Mouse (Mus musculus): ENCODE results near the gene Elavl3.
"Not testable (repeated sequence)": the region's sequence is repeated elsewhere in the genome, so short reads cannot be mapped to it uniquely, and the experiment has no call there.

The Elavl3 gene

DNA sequence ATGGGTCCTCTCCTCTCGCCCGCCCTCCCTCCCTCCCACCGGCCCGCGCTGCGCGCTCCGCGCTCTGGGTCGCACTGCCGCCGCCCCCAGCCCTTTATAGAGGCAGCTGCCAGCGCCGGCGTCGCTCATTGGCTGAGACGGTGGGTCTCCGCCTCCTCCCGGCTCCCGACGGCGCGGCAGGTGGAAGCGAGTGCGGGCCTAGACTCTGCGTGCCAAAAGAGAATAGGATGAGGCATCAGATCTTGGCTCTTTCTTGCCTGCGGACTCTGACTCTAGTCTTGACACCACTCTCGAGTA is at the start of gene Elavl3:
Elavl3 (minus strand) TSS at position 66 of the 297 bp plus-strand sequence.
- DNase-seq (ENCODE audit: low read depth, low spot score): no peak

DNA sequence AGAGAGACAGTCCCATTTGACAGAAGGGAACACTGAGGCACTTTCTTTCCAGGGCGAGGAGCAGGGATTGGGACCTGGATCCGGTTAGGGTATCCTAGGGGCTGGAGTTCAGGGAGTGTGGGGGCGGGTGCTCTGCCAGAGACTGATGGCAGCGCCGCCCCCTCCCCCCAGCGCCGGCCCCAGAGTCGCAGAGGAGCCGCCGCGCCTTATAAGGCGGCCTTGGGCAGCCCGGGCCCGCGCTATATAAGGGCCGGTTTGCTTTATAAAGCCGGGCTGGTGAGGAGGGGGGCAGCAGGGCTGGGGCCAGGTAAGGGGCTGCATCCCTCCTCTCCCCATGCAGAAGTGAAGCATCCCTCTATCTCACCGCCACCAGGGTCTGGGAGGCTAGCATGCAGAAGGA is 48.1 kb upstream of the Elavl3 start:
- no peak for DNase-seq (ENCODE audit: low read depth, low spot score)

DNA sequence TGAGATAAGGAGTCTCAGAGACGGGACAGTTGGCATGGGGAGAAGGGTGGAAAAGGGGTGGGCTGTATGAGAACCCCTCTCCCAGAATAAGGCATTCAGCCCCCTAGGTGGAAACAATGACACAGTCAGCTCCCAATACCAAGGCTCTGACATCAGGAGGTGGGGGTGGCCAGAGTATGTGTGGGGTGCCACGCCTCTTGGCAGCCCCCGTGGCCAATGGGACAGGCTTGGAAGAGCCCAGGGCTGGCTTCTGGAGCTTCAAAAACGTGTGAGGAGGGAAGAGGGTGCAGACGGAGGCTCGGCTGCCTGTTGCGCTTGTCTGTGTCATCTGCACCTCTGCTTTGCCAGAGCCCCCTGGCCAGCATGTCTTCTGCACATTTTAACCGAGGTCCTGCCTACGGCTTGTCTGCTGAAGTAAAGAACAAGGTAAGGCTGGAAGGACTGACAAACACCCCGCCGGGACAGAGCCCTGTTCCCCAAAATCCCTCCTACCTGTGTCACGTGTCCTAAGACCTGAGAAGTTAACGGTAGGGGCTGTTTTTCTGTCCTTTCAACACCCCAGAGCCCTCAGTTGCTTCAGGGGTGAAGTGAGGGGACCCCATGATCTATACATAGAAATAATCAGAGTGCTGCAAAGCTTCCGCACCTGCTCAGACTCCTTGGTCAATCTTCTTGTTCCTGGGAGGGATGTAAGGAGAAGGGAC is 47.3 kb upstream of the Elavl3 start, which contains the start of gene Cnn1:
Cnn1 (plus strand) TSS at position 224 of the 704 bp plus-strand sequence.
- no peak for DNase-seq (ENCODE audit: low read depth, low spot score)

DNA sequence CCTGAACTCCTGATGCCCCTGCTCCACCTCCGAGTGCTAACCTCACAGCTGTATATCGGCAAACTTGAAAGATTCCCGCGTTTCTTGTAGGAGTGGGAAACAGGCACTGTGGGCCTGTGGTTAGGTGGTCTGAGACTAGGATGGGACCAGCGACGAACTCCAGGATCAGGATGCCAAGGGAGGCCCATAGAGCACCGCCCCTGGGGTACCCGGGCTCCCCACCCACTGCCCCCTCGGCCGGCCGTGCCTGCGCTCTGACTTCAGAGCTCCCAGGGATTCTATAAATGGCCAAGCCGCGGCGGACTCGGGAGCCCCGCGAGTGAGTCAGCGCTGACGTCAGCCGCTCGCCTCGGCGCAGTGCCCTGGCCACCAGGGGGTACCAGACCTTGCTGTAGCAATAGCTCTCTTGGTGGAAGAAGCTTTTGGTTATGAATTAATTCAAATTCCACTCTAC is 44.1 kb upstream of the Elavl3 start:
- DNase-seq (ENCODE audit: low read depth, low spot score): no peak

DNA sequence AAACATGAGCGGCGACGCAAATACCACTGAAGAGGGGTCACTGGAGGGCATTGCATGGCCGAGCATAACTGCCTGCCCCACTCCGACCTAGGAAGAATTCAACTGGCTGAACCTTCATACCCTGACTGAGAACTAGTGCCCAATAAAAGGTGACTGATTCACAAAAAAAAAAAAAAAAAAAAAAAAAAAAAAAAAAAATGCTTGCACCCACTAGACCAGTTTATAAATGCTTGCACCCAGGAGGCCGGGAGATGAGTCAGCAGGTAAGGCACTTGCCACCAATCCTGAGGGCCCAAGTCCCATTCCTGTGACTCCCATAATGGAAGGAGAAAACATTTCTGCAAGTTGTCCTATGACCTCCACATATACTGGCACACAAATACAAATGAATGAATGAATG is 40.9 kb upstream of the Elavl3 start:
- DNase-seq (ENCODE audit: low read depth, low spot score): no peak

DNA sequence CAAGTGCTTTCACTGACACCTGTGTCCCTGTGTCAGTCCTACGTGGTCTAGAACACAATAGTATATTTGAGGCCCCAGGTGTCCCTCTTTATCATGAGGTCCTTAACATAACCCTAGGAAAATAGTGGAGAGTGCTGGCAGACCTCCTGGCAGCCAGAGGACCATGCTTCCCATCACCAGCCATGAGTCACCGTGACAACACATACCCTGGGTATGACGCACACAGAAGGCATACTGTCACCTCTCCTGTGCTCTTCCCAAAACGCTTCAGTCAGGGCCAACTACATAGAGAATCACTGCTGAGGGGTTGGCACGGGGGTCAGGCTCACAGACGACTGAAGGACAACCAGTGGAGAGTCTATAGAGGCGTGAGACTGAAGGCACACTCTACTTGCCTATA is 38.2 kb upstream of the Elavl3 start:
- no peak for DNase-seq (ENCODE audit: low read depth, low spot score)

DNA sequence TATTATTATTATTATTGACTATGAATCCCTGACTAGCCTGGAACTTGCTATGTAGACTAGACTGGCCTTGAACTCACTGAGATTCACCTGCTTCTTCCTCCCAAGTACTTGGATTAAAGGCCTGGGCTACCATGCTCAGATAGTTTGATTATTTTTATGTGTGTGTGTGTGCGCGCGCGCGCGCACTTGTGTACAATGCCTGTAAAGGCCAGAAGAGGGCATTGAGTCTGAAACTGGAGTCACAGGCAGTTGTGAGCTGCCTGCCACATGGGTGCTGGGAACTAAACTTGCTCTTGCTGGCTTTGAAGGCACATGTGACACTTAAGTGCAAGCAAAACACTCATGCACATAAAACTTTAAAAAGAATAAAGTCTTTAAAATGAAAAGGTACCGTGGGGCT is 37.5 kb upstream of the Elavl3 start:
- DNase-seq (ENCODE audit: low read depth, low spot score): no peak

DNA sequence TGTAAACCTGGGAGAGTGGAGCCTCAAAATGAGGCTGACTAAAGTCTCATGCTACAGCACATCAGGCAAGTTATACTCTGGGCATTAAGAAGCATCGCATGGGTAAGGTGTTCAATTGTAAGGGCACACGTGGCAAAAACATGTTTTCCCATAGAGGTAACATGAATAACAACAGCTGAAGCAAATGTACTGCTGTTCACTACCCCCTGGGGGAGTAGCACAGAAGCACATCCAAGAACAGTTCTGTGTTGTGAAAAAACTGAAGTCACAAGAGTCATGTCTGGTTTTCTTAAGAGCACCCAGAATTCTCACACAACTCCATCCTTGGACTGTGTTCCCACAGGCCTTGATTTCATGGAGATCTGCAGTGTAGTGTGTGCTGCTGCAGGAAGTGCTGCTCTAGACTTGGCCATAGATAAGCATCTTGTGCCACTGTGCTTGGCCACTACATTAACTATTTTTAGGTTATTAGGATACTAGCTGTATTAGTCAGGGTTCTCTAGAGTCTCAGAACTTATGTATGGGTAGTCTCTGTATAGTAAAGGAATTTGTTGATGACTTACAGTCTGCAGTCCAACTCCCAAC is 35.3 kb upstream of the Elavl3 start:
- no peak for DNase-seq (ENCODE audit: low read depth, low spot score)

DNA sequence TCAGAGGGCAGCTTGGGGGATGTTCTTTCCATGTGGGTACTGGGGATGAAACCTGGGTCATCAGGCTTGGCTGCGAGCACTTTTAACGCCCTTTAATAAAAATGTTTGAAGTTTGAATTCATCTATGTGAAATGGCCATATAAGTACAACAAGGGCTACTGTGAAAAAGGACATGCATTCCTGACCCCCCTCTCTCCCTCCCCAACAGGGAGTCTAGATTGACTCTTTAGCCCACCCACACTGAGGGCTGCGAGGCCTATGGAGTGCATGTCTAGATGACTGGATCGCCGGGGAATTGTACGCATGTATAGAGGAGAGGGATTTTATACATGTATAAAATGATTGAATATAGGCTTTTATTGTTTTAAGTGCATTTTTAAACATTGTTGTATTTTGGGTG is 34.2 kb upstream of the Elavl3 start:
- no peak for DNase-seq (ENCODE audit: low read depth, low spot score)

DNA sequence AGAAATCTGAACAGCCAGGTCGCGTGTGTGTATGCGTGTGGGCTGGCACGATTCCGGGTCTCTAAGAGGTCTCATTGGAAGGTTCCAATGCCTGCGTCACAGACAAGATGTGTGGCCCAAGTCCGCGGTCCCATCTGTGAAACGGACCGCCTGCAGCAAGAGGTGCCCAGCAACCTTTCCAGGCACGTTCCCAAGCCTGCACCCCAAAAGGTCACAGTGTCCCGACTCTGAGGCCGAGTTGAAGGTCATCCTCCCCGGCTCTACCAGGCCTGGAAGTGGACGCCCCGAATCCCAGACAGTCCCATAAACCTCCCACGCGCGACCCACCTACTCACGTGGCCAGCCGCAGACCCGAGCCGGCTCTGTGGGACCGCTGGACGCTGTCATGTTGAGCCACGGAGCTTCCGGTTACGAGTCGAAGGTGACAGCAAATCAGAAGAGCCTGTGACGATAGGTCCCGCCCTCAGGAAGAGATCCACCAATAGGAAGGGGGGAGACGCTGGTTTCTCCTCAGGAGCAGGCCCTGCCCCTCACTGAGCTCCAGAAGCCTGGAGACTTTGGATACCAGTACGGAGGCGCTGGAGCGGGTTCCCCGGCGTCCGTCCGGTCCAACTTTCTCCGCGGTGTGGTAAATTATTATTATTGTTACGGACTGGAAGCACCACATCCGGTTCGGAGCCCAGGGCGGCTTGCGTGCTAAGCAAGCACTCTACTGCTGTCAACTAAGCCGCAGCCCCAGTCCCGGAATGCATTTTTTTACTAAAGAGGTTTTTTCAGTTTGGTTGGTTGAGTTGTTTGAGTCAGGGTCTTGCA is 33.4 kb upstream of the Elavl3 start, which contains the start of gene Ecsit:
Ecsit (minus strand) TSS at position 417 of the 813 bp plus-strand sequence.
- DNase-seq (ENCODE audit: low read depth, low spot score): peak; percentile 93

DNA sequence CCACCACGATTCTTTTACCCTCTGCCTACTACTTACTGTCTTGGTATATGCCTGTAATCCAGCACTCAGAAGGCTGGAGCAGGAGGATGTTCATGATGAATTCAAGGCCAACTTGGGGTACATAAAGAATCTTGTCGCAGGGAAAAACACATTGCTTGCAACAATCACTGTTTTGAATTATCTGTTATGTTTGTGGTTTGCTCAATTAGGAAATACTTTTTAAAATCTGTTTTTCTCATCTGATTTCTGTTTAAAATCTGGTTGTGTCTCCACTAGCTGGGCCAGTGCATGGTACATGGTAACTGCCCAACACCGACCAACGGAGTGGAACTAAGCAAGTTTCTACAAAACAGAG is 32.8 kb upstream of the Elavl3 start:
- no peak for DNase-seq (ENCODE audit: low read depth, low spot score)

DNA sequence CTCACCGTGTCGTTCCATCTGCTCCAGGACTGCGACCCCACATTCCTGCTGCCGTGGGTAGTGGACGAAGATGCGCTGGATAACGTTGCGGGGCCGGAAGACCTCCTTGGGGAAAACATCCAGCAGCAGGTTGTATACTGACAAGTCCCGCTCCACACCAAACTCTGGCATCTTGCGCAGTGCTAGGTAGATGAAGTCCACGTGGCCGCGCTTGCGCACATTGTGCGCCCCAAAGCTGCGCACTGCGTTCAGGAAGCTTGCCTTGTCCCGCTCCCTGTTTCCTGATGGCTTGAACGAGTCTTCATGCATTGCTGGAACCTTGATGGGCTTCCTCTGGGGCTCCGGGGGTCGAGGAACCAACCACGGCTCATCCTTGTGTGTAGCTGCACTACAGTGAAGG is 24.4 kb upstream of the Elavl3 start:
- DNase-seq (ENCODE audit: low read depth, low spot score): no peak

DNA sequence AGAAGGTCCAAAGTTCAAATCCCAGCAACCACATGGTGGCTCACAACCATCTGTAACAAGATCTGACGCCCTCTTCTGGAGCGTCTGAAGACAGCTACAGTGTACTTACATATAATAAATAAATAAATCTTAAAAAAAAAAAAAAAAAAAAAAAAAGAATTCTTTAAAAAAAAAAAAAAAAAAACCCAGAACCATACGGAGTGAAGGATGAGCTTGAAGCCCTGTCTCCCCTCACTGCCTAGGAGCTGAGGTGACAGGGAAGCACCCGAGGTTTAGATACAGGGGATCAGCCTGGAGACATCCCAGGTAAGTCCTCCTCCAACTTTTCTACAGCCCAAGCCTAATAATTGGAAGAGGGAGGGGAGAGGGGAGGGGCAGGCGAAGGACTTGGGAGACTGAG is 24.0 kb upstream of the Elavl3 start:
- not testable (repeated sequence) for DNase-seq (ENCODE audit: low read depth, low spot score)

DNA sequence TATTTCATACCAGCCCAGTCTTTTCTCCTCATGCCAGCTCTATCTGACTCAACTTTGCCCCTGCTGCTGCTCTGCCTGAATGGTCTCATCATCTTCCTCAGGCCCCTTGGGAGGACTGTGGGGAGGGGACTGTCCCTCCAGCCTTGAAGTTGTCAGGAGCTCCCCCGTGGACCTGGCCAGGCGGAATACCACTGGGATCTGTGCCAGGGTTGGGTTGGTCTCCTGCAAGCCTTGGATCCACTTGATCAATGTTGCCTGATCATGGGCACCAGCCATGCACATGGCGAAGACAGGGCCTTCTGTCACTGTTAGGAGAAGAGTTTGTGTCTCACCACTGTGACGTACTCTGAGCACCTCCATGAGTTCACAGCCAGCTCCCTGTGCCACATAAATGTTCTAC is 20.5 kb upstream of the Elavl3 start:
- DNase-seq (ENCODE audit: low read depth, low spot score): no peak

DNA sequence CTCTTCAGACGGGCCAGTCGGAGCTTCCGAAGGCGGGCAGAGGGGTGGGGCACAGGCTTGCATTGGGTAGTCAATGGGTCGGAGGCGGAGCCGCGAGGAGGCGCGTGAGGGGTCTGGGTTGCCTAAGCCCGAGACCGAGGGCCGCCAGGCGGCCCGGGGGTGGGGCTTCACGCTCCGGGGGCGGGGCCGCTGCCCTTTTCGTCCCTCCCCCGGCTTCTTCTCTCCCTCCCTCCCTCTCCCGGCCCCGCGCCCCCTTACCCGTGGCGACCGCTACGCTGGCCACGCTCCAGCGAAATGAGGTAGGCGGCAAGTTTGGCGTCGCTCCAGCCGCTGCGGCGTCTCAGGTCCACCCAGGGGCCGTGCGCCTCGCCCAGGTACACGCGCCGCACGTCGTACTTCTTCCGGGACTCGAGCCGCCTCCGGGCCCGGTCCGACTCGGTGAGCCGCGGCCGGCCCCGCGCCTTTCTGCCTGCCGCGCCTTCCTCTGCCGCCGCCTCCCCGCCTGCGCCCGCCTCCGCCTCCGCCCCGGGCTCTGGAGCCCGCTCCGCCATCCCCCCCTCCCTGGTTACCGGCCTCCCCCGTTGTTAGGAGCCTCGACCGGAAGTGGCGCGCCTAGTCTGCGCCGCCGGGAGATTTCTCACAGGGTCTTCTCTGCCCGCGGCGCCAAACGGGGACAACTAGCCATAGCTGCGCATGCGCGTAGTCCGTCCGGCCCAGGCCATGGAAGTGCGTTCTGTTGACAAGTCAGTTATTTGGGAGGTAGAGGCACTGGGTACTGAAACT is 19.2 kb upstream of the Elavl3 start, which contains the start of the genes Gm49318 and Zfp653:
Gm49318 (minus strand) TSS at position 469 of the 783 bp plus-strand sequence.
Zfp653 (minus strand) TSS at position 586 of the 783 bp plus-strand sequence.
- DNase-seq (ENCODE audit: low read depth, low spot score): peak; percentile 93

DNA sequence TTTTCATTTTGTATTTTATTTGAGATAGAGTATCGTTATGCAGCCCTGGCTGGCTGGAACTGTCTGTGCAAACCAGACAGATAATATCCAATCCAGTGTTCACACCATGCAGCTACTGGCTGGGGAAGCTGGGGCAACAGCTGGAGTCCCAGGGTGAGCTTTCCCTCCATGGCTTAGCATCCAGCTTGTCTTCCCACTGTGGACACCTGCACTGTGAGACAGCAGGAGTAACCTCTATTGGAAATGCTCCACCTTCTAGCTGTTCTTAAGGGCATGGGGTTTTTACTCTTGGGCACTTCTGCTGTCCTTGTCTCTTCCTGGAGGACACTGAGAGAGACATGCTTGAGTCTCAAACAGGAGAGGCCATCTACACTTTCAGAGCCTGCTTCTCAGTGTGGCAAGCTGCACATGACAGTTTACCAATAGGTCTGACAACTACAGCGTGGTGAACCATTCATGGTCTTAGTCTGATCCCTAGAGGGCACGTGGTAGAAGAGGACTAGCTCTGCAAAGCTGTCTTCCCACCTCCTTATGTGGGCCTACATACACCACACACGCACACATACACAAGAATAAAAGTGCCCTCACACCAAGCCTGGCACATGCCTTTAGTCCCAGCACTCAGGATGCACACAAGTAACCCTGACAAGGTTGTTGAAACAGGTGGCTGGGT is 18.2 kb upstream of the Elavl3 start:
- no peak for DNase-seq (ENCODE audit: low read depth, low spot score)

DNA sequence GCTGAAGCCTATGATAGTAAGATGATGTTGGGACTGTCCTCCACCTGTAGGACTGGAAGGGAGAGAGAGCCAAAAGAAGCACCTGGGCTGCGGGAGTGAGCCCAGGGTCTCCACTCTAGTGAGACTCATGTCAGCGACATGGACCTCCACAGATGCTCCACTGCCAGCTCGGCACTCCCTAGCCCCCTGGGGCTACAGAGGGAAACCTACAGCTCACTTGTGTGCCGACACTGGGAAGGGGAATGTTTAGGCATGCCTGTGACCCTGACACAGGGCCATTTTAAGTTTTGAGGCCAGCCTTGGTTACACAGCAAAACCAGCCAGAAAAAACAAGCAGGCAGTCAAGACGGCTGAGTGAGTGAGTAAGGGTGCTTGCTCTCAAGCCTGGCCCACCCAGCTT is 15.4 kb upstream of the Elavl3 start:
- no peak for DNase-seq (ENCODE audit: low read depth, low spot score)

DNA sequence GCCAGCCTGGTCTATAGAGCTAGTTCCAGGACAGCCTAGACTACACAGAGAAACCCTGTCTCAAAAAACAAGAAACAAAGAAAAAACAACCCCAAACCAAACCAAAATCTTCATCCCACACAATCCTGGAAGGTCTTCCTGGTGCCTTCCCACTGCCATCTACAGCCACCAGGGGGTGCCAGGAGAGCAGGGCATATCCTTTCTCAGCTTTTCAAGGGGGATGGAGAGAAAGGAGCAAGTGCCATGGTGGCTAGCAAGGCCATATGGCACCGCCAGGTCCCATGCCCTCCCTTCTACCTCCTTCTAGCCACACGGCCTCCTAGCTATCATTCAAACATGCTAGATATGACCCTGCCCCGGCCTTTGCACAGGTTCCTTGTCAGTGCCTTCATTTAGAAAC is 14.6 kb upstream of the Elavl3 start:
- no peak for DNase-seq (ENCODE audit: low read depth, low spot score)

DNA sequence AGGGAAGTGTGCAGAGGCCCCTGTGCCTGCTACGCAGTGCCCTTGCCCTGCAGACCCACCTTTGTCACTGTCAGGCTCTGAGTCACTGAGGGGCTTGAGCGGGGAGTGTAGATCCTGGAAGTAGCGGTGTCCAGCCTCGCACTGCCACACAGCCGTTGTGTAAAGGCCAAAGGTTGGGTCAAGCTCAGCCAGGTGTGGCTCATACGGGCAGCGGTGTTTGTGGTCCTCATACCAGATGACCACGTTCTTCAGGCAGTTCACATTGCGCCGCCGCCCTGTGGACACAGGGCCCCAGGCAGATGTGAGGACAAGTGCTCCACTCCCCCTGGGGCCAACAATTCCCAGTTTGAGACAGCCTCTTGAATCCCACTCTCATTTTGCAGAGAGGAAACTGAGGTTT is 13.8 kb upstream of the Elavl3 start:
- DNase-seq (ENCODE audit: low read depth, low spot score): no peak

DNA sequence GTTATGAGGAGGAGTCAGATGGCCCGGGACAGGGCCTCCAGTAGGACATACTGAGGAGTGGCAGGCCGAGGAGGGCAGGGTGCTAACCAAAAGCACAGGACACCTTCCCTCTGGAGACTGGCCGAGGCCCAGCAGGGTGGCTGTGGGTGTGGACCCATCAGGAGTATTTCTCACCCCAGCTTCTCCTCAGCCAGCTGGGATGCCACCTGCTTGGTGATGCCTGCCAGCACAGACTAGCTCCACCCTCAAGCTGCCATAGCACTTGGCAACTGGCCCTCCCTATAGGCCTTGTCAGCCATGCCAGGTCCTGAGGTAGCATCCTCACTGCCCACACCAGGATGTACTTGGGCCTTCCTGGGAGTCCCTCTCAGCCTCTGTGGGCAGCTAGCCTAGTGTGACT is 12.5 kb upstream of the Elavl3 start:
- DNase-seq (ENCODE audit: low read depth, low spot score): no peak

DNA sequence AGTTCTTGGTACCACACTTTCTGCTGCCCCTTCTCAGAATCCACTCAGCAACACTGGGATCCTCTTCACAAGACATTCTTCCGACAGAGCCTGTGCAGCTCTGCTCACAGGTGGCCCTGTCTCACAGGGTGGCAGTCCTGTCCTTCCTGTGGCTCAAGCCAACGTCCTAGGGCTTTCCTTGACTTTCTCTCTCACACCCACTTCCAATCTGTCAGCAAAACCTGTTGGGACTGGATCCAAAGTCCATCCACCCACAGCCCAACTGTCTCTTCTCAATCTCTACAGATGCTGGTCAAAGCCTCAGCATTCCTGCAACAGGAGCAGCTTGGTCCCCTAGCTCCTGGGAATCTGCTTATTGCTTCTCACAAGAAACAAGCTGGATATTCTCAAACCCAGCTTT is 9.5 kb upstream of the Elavl3 start:
- no peak for DNase-seq (ENCODE audit: low read depth, low spot score)
